Mouse (Mus musculus) midbrain, postnatal 0 days (tissue): ENCODE results near the gene Trcg1. TPM values are rescaled to one million over a fixed set of nuclear protein-coding genes. Genes with fewer than 3 reads are reported as not detected.
"Not testable (repeated sequence)": the region's sequence is repeated elsewhere in the genome, so short reads cannot be mapped to it uniquely, and the experiment has no call there.

Experiments
- ATAC-seq: fragments of 200-750 bp; cut with Nextera tagmentation; 2 replicates; pipeline ENCODE4 v1.8.0; 2017; ENCODE audit warnings: moderate number of reproducible peaks, mild to moderate bottlenecking, moderate TSS enrichment, moderate library complexity; ENCODE audit not compliant: low FRiP score
- DNase-seq: peaks from one replicate; pipeline ENCODE4 v3.0.0-alpha.2; 2015; ENCODE audit warnings: low spot score
- H3K27ac ChIP-seq: fragments of 300-500 bp; sonication (generic); 2 replicates; pipeline ENCODE4 v1.5.1; 2014; ENCODE audit warnings: low read depth, mild to moderate bottlenecking, low read length, mixed read lengths
- H3K27me3 ChIP-seq: fragments of 300-500 bp; sonication (generic); 2 replicates; pipeline ENCODE4 v1.6.1; 2014; ENCODE audit warnings: low read length, control low read depth, mixed read lengths; ENCODE audit not compliant: insufficient read depth
- H3K36me3 ChIP-seq: fragments of 300-500 bp; sonication (generic); 2 replicates; pipeline ENCODE4 v1.6.1; 2014; ENCODE audit warnings: low read length, control low read depth, mixed read lengths; ENCODE audit not compliant: insufficient read depth
- H3K4me1 ChIP-seq: fragments of 300-500 bp; sonication (generic); 2 replicates; pipeline ENCODE4 v1.6.1; 2014; ENCODE audit warnings: mild to moderate bottlenecking, control low read depth, antibody characterized with exemption, low read length, mixed read lengths; ENCODE audit not compliant: insufficient read depth
- H3K4me2 ChIP-seq: fragments of 300-500 bp; sonication (generic); 2 replicates; pipeline ENCODE4 v1.6.1; 2014; ENCODE audit warnings: low read depth, mild to moderate bottlenecking, low read length, mixed read lengths; ENCODE audit not compliant: poor library complexity, severe bottlenecking
- H3K4me3 ChIP-seq: fragments of 300-500 bp; sonication (generic); 2 replicates; pipeline ENCODE4 v1.5.1; 2014; ENCODE audit warnings: low read depth, mild to moderate bottlenecking, low read length, moderate library complexity
- H3K9ac ChIP-seq: fragments of 300-500 bp; sonication (generic); replicated peaks from 2 replicates; pipeline ENCODE4 v1.6.1; 2014; ENCODE audit warnings: mild to moderate bottlenecking, low read length, moderate library complexity, mixed read lengths; ENCODE audit not compliant: poor library complexity, severe bottlenecking
- H3K9me3 ChIP-seq: fragments of 300-500 bp; sonication (generic); 2 replicates; pipeline ENCODE4 v1.6.1; 2016; ENCODE audit warnings: low read length, control low read depth
- CTCF ChIP-seq: IDR thresholded peaks from 2 replicates; pipeline ENCODE4 v1.5.1; 2016; ENCODE audit warnings: antibody characterized with exemption, mild to moderate bottlenecking
- WGBS: fragments of 180-500 bp; shearing (Covaris S2); extraction: QIAGEN DNeasy Blood & Tissue Kit; methylation state at CpG from one replicate; pipeline ENCODE4 v1.1.7; 2014; 5-methylcytosine and 5-hydroxymethylcytosine counted together
- polyA plus RNA-seq: library from polyadenylated mRNA; unstranded; fragments of >200 nt; fragmentation: Nextera tagmentation; extraction: Ambion mirVana; gene quantifications from 2 replicates; pipeline ENCODE4 v1.2.1, GENCODE M21; 2015
- total RNA-seq: library from RNA; depleted of rRNA; stranded (reverse); fragments of >200 nt; gene quantifications from 2 replicates; pipeline ENCODE4 v1.2.3, GENCODE M21; 2014

Trcg1 gene
- total and polyA plus RNA-seq, 2 experiments from 2014 or later, result not detected

DNA sequence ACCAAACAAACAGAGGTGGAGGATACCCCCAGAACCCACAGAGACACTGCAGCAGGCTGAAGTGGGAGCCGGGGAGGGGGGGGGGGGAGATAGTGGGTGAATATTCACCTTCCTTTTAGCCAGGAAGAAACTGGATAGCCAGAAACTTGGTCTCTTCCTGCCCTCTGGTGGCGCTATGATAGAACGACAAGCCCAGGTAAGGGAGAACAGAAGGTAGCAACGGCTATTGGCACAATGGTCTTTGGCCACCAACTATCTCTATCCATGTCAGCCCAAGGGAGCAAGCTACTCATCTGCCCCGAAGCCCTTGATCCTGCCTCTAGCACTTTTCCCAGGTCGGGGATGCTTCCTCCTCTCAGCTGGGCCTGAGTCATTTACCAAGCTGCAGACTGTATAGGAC lies 16.0 kb upstream of the Trcg1 start:
- 25% methylated on average over 6 of the region's 6 CpGs for WGBS
- Histone ChIP-seq H3K36me3 (no peaks in the 10 kb centered on the region), H3K9me3 (no peaks in the 10 kb centered on the region), H3K9ac (no peak overlapping the region), H3K27ac (no peak overlapping the region), H3K4me1 (no peaks in the 10 kb centered on the region), H3K4me3 (no peak overlapping the region), H3K4me2 (no peak overlapping the region), H3K27me3 (no peaks in the 10 kb centered on the region)
- ATAC-seq (no peak), DNase-seq (peak; percentile 69)
- peak; percentile 83 for TF ChIP-seq CTCF

DNA sequence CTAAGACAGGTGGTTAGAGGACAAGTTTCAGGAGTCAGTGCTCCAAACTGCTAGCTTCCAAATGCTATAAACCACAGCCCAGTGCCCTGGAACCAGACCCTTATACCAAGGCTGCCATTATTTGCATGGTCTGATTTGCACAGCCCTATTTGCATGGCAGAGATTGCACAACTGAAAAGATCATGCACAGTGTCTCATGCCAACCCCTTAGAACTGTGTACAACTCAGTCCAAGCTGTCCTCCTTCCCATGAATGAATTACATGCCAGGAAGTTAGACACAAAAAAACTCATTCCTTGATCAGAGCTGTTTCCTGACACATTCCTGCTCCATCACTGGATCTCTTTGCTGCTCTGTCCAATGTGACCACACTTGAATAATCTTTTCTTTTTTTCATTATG lies 13.0 kb upstream of the Trcg1 start:
- DNase-seq (no peak), ATAC-seq (no peak)
- no peak overlapping the region for H3K4me3 ChIP-seq
- no peaks in the 10 kb centered on the region for H3K4me1 ChIP-seq
- no peaks in the 10 kb centered on the region for H3K36me3 ChIP-seq
- no peak for TF ChIP-seq CTCF
- no peak overlapping the region for H3K9ac ChIP-seq
- H3K4me2 ChIP-seq, result no peak overlapping the region
- H3K27me3 ChIP-seq, result no peaks in the 10 kb centered on the region
- H3K27ac ChIP-seq, result no peak overlapping the region
- no peaks in the 10 kb centered on the region for H3K9me3 ChIP-seq

DNA sequence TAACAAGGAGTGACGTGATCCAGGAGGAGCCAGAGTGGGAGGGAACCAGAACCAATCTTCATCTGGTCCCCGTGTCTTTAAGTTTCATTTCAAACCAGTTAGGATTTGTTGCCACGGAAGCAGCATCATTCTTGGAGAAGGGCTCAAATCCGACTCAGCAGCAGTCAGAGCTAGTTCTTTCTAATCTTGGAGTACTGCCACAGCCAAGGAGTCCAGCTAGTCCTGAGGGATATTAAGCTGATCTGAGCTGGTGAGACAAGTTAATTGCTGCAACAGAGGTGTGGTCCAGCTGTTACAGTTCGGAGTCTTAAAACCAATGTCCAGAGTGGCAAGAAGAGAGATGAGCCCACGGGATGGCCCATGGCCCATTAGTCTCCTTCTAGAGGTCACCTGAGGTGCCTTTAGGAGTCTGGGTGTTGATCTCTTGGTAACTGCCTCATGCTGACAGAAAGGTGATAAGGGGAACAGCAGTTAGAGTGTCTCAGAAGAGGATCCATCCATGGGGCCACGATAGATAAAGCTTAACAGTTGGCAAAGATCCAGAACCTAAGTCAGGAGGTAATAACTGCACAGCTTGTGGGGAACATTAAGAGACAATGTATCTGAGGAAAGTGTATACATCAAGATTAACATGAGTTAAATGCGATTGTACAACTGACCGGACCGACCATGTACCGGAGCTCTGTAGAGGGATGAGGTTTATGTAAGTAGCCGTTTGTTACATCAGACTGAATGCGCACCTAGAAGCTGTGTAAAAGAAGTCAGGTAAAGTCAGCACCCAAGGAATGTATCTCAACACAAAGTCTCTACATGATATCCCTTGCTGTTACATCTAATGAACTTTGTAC lies 10.4 kb upstream of the Trcg1 start:
- H3K9me3 ChIP-seq, result no peaks in the 10 kb centered on the region
- H3K27ac ChIP-seq, result no peak overlapping the region
- no peaks in the 10 kb centered on the region for H3K36me3 ChIP-seq
- WGBS, result 72% methylated on average over 13 of the region's 13 CpGs
- H3K27me3 ChIP-seq, result no peaks in the 10 kb centered on the region
- H3K9ac ChIP-seq, result no peak overlapping the region
- no peak overlapping the region for H3K4me2 ChIP-seq
- peak; percentile 7 for DNase-seq
- no peaks in the 10 kb centered on the region for H3K4me1 ChIP-seq
- TF ChIP-seq CTCF, result no peak
- no peak for ATAC-seq
- H3K4me3 ChIP-seq, result no peak overlapping the region

DNA sequence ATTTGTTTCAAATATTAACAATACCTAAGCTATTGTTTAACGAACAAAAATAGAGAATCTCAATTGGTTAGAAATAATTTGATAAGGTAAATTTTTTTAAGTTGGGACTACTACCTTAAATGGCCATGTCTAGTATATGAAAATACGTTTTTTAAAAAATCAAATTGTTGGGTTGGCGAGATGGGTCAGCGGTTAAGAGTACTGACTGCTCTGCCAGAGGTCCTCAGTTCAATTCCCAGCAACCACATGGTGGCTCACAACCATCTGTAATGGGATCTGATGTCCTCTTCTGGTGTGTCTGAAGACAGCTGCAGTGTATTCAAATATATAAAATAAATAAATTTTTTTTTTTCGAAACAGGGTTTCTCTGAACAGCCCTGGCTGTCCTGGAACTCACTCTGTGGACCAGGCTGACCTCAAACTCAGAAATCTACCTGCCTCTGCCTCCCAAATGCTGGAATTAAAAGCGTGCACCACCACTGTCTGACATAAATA lies 9.7 kb upstream of the Trcg1 start:
- H3K9me3 ChIP-seq, H3K4me3 ChIP-seq, H3K27me3 ChIP-seq, DNase-seq, H3K4me2 ChIP-seq, ATAC-seq, H3K27ac ChIP-seq, H3K4me1 ChIP-seq, H3K9ac ChIP-seq, H3K36me3 ChIP-seq: not testable (repeated sequence)
- 87% methylated on average over 6 of the region's 6 CpGs for WGBS

DNA sequence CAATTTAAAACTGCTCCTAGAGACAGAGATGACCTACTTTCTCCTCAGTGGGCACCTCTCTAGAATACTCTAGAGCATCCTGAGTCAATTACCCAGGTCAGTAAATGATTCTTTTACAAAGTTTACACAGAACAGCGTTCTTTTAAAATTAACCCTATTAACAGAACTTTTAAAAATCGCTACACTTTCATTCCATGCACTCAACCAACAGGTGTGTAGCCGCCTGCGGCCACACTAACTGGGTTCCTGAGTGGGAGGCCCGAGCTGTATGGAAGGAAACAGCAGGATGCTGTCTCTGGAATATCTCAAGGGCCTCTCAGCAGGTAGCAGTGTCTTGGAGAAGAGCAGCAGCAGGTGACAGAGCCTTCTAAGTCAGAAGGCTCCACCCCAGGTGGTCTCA lies 9.2 kb upstream of the Trcg1 start:
- H3K4me3 ChIP-seq, result no peak overlapping the region
- ATAC-seq, result no peak
- H3K4me2 ChIP-seq, result no peak overlapping the region
- no peak overlapping the region for H3K9ac ChIP-seq
- DNase-seq, result no peak
- no peaks in the 10 kb centered on the region for H3K9me3 ChIP-seq
- H3K27ac ChIP-seq, result no peak overlapping the region
- 69% methylated on average over 5 of the region's 5 CpGs for WGBS
- H3K36me3 ChIP-seq, result no peaks in the 10 kb centered on the region
- no peaks in the 10 kb centered on the region for H3K4me1 ChIP-seq
- TF ChIP-seq CTCF, result no peak
- H3K27me3 ChIP-seq, result no peaks in the 10 kb centered on the region

DNA sequence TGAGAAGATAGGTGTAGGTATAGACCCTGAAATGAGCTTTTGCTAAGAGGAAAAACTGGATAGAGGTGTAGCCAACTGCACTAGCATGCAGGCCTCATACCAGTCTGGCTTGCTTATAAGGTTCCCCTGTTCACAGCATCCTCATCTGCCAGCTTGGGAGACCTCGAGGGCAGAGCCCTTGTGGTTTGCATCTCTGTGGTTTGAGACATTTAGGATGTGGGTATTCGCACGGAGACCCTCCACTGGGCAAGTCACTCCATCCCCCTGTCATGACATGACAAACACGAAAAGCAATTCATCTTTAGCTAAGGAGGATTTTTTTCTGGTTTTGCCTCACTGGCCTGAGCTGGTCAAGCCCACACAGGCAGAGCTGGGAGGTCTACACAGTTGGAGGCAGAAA lies 8.2 kb upstream of the Trcg1 start:
- DNase-seq, result no peak
- Histone ChIP-seq H3K36me3 (no peaks in the 10 kb centered on the region), H3K27ac (no peak overlapping the region), H3K4me2 (no peak overlapping the region), H3K9ac (no peak overlapping the region), H3K4me1 (no peaks in the 10 kb centered on the region), H3K4me3 (no peak overlapping the region), H3K27me3 (no peaks in the 10 kb centered on the region), H3K9me3 (no peaks in the 10 kb centered on the region)
- no peak for ATAC-seq
- 66% methylated on average over 4 of the region's 4 CpGs for WGBS
- no peak for TF ChIP-seq CTCF
